Mouse (Mus musculus) ovary, postnatal 36 days (tissue): ENCODE measurements at regions not wholly inside any gene's neighbourhood (a gene's known extent, or its start where the extent isn't known, plus 50 kb on each side); places are given as distances from the start of the nearest gene placed in this dataset.

Source experiments
- DNase-seq: peaks from one replicate; pipeline ENCODE4 v3.0.0; 2022; ENCODE audit warnings: low spot score, mixed read lengths

DNA sequence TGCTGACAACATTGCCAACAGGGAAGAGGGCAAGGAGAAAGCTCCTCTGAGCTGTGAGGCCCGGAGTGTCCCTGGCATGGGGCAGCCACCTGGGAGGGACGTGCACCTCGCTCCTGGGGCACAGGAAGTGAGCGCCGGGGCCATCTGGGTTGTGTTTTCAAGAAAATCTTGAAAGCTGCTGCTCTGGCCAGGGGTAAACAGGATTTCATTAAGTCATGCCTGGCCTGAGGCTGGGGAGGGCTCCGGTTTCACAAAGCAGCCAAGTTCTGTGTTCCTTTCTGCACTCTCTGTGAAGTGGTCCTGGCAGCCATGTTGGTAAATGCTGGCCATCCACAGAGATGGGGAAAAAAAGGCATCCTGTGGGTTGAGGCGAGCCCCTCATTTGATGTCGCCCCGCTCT is 406.8 kb upstream of the Zmiz1 start:
- no peak for DNase-seq

DNA sequence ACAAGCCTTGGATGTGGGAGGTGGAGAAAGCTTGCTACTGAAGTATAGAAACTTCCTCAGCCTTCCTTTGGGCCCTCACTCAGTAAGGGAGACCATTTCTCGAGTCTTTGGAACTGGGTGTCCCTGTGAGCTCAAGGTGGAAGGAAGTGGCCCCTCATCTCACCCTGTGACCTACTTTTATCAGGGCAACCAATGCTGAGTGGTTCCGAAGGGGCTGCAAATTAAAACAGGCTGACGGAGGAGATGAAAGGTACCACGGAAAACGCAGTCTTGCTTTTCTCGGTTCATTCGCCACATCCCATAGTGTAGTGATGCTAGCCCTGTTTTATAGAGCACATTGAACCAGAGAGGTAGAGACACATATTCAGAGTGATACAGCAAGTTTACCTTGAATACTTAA is 399.6 kb upstream of the Zmiz1 start:
- DNase-seq = no peak

DNA sequence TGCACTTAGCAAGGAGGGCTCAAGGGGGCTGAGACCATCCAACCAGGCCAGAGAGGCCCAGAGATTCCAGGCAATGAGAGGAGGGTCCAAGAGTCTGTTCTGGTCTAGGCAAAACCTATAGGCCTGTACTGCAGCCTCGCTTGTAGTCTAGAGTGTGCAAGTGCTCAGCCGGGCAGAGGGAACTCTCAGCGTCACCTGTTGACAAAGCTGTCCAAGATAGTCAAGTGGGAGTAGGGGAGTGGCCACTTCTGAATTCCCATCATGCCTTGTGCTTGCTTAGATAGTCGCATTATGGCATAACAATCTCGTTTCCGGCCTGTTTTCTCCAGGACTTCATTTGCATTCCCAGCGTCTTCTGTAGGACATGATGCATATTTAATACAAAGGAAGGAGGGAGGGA is 398.7 kb upstream of the Zmiz1 start:
- DNase-seq = no peak

DNA sequence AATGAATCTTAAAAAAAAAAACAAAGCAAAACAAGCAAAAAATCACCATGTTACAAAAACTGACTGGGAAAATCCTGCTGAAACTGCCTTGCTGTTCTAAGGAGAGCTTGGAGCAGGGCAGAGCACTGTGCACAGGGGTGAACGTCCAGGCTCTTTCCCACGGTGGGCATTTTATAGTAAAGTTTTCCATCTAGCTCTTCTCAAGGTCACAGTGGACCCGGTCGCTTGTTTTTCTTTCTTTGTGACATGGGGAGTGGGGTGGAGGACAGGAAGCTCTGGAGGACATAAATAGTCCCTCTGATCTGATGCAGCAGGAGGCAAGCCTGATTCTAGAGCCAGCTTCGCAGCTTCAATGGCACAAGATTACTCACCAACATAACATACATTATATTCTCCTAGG is 395.9 kb upstream of the Zmiz1 start:
- DNase-seq = no peak

DNA sequence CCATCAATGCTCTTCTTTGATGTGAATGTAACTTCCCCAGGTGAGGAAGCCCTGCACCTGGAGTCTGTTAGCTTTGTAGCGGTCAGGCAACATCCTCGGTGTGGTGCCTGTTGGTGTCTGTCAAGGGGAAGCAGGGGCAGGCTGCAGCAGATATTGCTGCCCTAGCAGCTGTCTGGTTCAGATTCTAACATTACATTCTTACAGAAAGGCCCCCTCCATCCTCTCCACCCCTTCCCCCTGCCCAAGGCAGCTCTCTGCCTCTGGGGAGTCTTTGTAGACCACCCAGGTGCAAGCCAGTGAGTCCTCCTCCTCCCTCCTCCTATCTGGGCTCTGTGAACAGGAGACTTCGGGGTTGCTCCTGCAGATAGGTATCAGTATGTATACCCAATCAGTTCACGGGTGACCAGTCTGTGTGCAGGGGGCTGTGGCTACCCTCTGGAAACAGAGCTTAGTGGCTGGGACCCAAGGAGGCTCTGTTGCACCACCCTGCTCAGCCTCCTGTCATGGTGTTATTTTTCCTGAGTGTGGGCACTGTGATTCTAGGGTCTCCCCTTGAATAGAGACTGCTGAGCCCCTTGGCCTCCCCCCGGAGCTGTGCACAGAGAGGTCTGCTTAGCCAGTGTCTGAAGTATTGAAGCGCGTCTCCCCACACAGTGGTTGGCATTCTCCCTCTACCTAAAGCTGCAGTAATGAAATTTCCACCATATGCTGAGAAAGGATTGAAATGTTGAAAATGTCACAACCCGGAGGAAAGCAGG is 394.6 kb upstream of the Zmiz1 start:
- DNase-seq = no peak

DNA sequence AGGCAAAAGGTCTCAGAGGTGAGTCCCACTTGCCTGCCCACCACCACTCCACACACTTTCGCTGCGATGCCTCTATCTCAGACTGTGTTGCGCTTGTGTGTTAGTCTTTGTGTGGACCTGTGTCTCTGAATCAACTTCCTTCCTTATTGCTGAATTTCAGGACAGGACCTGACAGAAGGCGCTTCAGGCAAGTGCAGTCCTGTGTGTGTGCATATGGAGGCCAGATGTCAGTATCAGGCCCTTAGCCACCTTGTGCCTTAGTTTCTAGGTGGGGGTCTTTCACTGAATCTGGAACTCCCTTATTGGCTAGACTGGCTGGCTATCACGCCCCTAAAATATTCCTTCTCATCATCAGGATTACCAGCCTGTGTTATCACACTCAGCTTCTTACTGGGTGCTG is 391.6 kb upstream of the Zmiz1 start:
- no peak for DNase-seq

DNA sequence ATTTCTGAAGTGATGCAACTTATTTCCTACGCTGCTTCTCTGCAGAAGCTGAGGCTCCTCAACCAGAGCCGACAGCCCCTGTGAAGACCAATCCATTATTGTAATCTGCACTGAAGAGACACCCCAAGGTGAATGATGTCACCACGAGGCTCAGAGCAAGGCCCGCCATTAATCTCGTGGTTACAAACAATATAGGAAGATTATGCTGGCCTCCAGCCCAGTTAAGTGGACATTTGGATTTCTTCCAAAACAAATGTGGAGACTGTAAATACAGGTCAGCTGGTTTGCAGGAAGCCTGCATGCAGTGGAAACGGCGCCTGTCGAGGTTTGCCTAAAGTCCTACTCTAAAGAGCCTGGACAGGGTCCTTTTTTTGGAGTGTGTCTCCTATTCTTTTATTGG is 390.6 kb upstream of the Zmiz1 start:
- DNase-seq = peak; percentile 8

DNA sequence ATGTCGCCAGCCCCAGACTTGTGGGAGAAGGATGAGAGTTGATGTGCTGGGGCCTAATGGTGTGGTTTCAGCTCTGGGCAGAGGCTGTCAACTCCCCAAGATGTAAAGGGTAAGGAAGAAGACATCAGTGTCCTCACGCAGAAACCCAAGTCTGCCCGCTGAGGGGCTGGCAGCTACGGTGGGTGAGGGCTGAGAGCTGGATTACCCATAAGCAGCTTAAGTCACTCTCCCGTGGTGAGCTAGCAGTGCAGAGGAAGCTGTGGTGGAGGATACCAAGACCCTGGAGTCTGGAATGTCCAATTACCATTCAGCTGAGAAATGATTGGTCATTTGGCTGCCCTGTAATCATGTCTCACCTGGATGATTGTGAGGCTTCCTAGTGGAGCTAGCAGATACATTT is 385.8 kb upstream of the Zmiz1 start:
- DNase-seq = no peak

DNA sequence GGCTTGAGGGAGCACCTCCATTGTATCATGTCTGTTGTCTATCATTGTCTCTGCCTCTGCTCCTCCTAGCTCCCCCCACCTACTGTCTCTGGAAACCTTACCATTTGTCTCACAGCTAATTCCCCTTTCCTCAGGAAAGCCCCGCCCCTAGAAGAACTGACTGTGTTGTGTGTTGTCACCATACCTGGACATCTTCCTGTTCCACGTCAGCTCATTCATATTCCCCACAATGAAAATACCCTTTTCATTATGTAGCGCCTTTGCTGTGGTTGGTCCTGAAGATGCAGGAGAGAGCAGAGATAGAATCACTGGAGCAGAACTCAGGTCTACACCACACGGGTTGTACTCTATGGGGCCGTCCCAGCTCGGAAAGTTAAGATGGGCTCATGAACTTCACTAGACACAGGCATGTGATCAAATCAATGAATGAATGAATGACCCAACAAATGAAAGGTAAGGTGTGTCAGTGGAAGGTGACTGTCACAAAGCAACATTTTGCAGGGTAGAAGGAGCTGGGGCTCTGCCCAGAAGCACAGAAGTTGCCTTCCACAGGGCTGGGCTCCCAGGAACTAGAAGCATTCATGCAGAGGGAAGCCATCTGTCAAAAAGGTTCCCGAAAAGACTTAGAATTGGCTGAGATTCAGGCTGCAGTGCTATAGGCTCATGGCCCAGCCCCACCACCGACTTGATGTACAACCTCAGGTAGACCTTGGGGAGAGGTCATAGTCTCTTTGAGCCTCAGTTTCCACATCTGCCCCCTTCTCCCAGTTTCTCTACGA is 384.8 kb upstream of the Zmiz1 start:
- DNase-seq = no peak

DNA sequence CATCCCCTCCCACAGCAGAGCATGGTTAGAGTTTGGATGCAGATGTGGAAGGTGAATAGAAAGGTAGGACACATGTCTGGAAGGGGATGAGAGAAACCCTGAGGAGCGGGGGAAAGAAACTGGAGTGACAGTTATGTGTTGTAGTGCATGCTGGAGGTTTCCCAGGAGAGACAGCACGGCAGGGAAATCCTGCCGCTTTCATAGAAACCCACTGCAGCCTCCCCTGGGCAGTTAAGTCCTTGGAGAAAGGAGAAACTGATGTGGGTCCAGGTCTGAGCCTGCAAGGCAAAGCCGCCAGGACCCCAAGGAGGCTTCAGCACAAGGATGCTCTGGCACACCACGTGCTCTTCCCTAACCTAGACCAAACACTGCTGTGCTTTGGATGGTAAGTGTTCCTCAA is 384.1 kb upstream of the Zmiz1 start:
- no peak for DNase-seq

DNA sequence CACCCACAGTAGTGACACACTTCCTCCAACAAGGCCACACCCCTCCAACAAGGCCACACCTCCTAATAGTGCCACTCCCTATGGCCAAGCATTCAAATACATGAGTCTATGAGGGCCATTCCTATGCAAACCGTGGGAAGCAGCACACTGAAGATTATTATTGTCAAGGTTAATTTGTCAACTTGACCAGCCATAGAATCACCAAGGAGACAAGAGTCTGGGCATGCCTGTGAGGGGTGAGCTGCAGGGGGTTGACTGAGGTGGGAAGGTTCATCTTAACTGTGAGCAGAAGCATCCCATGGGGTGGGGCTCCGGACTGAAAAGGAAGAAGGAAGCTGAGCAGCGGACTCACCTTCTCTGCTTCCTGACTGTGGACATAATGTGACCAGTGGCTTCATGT is 378.6 kb upstream of the Zmiz1 start:
- DNase-seq = no peak

DNA sequence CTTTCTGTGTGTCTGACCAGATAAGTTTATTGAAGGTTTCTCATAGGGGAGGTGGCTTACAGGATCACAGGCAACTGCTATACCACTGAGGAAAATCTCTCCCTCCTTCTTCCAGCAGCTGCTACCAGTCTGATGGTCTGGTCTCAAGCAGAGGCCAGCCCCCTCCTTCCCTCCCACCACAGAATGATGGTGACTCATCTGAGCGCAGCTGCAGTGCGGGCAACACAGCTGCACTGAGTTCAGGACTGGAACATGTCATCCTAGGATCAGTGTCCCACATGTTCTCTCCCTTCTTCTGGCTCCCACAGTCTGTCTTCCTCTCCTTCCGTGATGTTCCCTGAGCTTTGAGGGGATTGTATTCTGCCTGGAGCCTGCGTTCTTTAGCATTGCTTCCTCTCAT is 375.1 kb upstream of the Zmiz1 start:
- DNase-seq = no peak

DNA sequence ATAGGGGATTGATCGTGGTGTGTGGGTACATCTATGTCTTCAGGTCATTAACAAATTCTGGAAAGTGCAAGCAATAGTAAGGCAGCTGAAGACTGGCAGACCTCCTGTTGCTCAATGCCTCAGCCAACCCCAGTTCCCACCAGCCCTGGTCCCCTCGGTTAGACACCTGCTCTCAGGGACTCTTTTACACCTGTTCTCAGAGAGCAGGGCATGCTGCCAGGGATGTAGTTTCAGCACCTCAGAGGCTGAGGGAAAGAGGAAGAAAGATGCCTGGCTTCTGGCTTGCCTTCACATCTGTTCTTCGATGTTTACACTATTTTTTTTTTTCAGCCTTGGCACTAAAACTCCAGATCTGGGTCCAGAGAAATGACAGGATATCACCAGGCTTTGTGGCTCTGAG is 362.2 kb upstream of the Zmiz1 start:
- no peak for DNase-seq

DNA sequence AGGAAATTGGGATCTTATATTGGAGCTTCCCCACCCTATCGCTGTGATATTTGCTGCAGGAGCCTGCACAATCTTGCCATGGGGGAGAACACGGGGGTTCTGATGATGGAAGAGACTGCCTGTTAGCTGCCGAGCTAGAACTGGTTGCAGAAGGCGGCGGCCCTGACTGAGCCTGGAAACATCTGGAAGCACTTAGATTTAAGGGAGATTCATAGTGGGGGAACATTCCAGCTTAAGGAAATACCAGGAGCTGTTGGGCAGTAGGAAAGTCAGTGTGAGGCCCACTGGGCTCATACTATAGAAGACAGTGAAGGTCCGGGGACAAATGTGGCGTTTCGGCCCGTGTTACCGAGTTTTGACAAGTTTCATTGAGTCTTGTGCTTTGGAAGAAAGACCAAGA is 353.6 kb upstream of the Zmiz1 start:
- DNase-seq = no peak

DNA sequence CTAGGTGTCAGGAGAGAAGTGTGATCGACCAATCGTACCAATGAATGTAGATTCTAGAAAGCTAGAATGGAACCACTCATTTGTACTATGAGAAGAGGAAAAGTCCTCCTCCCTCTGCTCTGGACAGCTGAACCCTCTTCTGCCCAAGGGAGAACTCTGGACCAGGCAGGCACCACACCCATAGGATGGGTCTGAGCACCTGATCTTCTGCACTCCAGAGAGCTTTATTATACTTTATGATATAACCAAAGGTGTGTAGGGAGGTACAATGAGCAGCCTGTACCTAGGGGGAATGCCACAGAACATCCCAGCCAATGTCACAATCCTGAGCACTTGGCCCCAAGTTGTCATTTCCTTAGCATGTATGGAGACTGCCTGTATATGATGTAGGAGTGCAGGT is 352.5 kb upstream of the Zmiz1 start:
- DNase-seq = no peak

DNA sequence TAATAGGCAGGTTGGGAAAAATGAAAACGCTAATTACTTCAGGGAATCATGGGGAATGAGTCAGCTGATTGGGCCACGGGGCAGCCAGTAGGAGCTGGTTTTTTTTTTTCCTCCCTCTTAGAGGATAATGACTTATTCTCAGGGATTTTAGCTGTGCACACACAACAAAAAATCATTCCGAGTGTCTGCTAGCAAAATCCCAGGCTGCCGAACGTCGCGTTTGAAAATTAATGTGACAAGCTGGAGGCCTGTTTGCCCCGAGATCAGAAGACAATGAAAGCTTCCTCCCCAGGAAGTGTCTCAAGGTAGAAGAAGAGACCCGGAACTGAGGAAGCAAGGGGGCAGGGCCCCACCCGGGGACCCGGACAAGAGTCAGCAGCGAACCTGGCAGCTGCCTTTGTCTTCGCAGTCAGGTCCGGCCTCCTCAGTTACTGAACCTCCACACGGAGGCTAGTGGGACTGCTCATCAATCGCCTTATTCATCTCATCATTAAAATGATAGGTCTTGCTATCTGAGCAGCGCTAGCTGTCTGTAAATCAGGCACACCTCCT is 350.8 kb upstream of the Zmiz1 start:
- no peak for DNase-seq

DNA sequence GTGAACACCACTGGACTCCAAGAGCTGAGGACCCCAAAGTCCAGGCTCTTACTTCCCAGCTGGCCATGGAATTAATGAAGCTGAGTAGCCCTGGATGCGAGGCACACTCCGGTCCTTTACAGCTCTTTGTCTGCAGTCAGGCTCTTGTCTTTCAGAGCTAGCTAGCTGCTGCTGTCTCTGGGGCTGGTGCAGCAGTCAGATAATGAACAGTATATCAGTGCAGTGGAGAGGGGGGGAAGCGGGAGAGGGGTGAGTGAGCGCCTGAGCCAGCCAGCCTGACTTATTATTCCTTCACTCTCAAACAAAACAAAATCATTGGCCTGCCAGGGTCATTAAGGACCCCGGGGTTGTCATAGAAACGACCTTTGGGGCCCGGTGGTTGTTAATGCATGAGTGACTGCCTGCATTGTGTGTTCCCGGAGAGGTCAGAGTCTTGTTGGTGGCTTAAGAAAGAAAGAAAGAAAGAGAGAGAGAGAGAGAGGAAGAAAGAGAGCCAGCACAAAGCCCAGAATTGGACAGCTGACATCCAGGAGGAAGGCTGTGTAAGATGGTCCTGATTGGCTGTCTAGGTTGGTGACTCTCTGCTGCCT is 350.2 kb upstream of the Zmiz1 start:
- peak; percentile 46 for DNase-seq

DNA sequence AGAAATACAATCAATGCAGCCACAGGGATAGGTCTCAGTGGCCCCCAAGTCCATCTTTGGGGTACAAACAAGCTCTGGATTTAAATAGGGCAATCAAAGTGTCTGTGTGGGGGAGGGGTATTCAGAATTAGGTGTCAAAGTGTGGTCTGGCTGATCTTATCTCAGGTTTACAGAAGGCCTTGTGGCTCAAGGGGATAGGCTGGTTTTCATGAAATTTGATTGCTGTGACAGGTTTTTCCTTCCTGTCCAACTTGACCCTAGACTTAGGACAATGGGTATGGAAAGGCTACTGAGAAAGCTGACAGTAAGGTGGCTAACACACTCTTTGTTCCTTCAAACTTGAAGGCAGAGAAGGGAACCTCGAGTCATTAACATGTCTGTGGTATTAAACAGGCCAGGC is 349.3 kb upstream of the Zmiz1 start:
- no peak for DNase-seq

DNA sequence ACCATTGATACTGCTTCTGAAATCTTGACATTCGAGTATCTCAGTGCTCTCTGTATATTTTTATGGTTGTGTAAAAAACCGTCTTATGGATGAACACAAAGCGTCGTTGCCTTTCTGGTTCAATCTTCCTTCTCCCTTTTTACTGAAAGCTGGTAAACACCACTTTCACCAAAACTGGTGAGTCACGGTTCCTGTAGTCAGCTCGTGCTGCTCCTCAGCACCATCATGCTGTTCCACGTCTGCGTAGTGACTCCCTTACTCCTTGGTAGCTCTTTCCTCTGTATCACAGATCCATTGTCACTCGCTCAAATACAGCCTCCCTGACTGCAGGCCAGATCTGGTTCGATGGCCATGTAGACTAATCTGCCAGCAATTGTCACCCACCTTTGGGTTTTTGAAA is 346.2 kb upstream of the Zmiz1 start:
- DNase-seq = no peak

DNA sequence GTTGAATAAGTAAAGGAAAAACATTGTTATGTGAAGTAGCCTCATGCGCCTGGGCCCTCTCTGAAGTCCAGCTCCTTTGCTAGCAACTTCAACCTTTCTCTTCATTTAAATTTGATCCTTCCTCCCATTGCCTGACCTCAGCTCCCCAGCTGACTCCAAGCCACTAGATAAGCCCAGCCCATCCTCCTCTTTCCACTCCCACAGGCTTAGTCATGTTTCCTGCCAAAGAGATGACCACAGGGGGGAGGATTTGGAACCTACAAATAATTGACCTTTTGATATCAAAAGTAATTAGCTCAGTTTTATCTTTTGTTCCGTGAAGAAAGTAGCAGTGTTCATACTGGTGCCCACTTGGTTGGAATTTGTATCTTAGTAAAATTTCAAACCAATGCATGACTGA is 345.7 kb upstream of the Zmiz1 start:
- DNase-seq = no peak

DNA sequence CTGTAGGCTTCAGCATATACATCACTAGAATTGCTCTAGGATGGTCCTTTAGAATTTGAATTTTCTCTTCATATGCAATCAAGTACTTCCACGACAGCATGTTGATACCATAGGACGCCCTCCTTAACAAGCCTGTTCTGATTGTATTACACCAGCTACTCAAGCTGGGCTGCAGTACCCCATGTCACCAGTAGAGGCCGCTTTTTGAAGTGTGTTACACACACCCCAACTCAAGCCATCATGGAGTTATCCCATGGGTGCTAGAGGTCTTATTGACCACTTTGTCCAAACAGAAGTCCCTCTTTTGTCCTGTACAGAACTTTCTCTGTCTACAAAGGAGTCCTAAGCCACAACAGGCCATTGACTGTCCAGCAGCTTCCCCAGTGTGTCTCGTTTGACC is 342.6 kb upstream of the Zmiz1 start:
- DNase-seq = peak; percentile 66

DNA sequence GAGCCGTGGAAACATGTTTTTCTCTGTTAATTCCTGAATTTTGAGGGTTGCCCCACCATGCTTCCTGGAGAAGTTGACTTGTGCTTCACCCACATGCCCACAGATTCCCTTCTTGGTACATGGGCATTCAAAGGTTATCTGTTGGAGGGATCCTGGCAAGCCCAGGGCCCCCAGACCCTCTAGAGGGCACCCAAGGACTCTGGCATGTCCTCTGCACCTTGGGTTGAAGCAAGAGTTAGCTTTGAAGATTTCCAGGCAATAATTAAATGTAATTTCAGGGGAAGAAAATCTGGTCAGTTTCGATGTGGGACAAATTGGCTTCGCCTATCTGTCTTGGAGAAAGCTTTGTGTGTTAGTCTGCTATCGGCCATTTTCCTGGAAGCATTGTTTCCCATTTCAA is 339.0 kb upstream of the Zmiz1 start:
- no peak for DNase-seq

DNA sequence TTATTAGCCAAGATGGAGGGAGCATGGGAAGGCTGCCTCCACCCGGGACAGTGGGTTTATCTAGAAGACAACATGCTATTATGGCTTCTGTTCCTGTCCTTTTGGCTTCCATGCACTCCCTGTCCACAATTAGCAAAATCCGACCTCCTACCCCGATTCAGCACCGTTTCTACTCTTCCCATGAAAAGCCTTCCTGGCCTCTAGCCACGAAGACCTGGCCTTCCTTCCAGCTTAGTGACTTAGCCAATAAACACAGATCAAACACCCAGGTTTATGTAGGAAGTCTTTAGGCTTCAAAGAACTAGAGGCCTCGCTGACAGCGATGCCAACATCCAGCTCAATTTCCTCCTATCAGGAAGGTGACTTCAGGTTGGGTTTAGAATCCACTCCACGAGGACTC is 338.5 kb upstream of the Zmiz1 start:
- no peak for DNase-seq
